Mouse (Mus musculus) gastrocnemius, postnatal 10 days (tissue): Measurements from ENCODE around the gene Gm10320. TPM values are rescaled to one million over a fixed set of nuclear protein-coding genes. Genes with fewer than 3 reads are reported as not detected.
A peak's percentile ranks its signal among the peaks of the same experiment; 100 is the strongest.

ENCODE experiments used
- DNase-seq: peaks from one replicate; pipeline ENCODE4 v3.0.0; 2021; ENCODE audit warnings: mixed read lengths
- long read RNA-seq, 2 experiments: library from polyadenylated mRNA; stranded (forward); transcript quantifications; one replicate each; pipeline ENCODE4 v2.0.0; 2021
- total RNA-seq, 2 experiments: library from RNA; stranded (reverse); gene quantifications; 2 replicates each; pipeline ENCODE4 v1.2.3; 2021

Gm10320 gene
- total RNA-seq = not detected
- long read RNA-seq, experiment 1 = 0 reads
- long read RNA-seq, experiment 2 = 0 reads

DNA sequence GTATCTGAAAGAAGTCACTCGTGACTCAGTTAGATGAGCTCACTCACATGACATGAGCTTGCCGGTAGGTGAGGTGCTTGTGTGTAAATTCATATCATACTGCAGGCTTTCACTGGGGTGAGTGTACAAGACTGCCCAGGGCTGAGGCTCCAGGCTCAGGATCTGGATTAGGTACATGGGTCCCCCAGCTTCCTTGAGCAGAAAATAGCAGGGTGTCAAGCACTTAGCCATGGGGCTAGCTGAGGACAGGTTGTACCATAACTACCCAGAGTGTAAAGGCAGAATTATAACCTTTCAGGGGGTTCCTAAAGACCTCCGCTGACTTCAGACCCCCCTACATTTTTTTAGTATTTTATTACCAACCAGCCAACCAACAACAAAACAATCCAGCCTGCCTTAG is at the start of gene Gm10320:
Gm10320 (minus strand) TSS at position 93 of the 400 bp plus-strand sequence.
- DNase-seq = no peak

DNA sequence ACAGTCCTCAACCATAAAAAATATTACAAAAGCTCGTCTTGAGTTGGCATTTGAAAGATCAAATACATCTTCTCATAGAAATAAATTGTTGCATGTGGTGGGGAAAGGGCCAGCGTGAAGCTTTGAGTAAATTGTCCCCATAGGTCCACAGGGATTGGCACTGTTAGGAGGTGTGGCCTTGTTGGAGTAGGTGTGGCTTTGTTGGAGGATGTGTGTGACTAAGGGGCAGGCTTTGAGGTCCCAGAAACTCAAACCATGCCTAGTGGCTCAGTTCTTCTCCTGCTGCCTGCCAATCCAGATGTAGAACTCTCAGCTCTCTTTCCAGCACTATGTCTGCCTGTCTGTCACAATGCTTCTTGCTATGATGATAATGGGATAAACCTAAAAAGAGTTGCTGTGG is 49.8 kb upstream of the Gm10320 start:
- DNase-seq = no peak

DNA sequence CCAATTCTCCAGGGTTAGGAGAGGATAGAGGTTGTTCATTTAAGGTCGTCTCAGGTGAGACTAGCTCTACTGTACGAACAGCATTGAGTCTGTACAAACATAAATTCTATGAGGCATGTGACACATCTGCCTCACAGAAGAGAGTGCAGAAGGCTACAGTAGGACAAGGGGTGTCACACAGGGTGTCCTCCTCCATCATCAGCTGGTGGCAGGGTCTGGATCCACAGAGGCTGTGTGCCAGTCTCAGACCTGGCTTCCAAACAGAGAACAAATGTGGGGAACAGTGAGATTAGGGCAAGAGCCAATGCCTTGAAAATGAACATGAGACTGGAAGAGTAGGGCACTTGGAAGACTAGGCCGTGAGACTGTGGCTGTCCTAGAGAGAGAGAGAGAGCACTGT is 48.4 kb upstream of the Gm10320 start:
- DNase-seq = no peak

DNA sequence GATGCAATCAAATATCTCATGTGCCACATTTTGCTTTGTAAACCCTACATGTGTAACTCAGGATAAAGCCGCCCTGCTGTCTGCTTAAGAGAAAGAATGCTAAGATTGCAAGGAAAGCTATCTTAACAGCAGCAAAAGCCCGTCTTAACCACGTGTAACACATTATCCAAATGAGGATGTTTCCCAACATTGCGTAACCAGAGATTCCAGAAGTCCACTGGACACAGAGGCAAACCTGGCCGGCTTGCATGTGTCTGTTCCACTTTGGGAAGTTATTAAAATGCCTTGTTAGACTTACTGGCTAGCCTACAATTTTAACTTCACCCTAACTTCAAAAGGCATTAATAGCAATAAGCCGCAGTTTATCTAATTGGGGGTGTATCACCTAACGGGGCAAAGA is 47.5 kb upstream of the Gm10320 start:
- DNase-seq = no peak

DNA sequence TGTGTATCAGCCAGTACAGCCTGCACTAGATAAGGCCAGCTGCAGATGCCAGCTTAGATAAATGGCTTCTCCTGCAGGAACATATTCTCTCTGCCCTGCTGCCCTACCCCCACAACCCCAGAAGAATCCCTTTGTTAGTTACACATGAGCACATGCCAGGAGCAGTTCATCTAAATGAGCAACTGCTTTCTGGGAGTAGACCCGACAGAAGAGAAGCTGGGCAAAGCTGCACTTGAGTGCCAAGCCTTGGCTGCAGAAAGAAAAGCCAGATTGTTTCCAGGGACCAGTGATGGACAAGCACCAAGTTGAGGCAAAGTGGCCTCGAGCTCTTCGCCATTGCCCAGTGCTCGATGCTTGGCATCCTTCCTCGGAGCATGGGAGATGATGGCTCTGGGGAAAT is 46.8 kb upstream of the Gm10320 start:
- no peak for DNase-seq

DNA sequence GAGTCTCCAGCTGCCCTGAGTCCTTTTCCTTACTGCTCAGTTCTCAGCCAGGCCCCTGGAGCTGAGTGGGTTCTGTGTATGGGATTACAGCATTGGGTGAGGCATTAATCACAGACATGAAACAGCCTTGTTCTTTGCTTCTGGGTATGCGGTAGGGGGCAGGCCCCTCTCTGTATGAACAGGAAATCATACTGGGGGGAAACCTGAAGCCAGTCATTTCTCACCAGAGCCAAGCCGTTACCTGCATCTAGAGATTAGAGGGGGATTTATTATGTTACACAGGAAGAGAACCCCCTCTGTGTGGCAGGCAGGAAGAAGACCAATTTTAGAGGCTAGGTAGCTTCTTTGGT is 43.1 kb upstream of the Gm10320 start:
- no peak for DNase-seq

DNA sequence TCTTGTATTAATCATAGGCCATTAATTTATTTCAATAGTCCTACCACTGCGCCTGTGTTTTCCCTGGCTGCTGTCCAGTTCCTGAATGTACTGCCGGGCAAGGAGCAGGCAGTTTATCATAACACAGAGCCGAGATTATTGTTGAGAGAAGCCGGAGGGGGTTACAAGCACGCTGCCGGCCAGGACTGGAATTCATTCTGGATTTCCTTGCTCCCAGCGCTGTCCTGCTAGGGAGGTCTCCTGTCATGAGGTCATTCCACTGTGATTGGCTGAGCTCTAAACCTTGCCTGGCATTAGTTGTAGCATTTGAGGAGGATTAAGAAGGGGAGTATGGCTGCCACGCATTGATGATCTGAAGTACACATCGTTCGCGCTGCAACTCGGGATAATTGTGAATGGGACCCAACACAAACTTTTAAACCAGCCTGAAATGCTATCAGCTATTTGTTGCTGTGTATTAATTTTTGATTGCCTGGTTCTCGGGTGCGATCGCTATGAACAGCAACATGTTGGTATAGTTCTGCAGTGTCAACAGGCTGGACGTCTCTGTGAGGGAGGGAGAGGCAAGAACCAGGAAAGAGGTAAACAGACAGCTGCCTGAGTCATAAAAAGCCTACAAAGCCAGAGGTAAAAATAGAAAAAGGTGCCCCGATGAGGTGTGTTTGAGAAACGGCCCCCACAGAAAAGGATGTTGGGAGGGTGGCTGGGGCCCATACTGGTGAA is 42.5 kb upstream of the Gm10320 start:
- DNase-seq = peak; percentile 20

DNA sequence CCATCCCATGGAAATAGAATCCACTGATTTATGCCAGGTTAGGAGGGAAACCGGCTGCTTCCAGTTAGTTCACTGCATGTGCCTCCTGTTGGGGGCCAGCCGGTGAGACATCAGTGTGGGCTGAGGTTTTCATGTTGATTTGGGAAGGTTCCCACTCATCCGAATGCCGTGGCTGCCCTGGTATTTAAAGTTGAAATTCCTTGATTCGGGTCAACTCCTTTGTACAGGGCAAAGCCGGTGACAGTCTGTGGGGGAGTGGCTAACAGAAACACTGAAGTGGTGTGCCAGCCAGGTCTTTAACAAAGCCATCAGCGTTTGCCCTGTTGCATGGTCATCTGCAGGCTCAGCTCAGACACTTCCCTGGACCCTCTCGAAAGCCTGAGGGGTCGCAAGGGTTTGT is 41.6 kb upstream of the Gm10320 start:
- no peak for DNase-seq

DNA sequence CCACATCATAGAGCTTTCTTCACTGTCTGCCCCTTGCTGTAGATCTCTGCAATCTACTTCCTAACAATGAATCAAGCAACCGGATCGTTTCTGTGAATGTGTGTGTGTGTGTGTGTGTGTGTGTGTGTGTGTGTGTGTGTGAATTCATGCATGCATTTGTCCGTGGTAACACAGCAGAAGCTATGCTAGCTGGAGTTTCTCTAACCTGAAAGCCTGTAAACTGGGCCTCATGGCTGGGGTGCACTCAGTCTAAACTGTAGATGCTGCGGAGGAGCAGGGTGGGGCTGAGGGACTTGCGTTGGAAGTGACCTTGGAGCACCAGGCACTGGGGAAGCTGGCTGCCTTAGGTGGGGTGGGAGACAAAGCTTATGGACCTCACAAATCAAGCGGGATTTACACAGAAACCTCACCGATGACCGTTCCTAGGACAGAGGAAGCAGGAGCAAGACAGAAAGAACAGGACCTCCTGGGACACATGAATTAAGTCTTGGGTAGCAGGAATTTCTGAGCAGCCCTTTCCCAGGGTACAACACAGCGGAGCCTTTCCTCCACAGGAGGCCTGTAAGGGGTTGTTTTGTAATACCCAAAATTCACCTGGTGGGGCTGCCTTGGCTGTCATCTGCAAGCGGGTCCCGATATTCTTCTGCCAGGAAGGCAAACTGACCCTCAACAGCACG is 41.0 kb upstream of the Gm10320 start:
- DNase-seq = no peak

DNA sequence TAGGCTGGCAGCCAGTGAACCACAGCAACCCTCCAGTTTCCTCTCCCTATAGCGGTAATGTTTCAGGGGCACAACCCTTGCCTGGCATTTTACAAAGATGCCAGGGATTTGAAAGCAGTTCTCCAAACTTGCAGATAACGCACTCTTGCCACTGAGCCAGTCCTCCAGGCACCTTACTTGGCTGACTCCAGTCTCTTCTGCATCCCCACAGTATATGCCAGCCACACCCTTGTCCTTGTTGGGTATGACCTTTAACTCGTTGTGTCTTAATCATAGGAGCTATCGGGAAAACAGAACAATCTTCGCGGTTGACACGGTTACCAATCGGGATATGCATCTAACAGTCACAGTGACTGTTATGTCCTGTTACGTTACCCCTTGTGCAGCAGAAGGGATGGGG is 40.2 kb upstream of the Gm10320 start:
- DNase-seq = no peak

DNA sequence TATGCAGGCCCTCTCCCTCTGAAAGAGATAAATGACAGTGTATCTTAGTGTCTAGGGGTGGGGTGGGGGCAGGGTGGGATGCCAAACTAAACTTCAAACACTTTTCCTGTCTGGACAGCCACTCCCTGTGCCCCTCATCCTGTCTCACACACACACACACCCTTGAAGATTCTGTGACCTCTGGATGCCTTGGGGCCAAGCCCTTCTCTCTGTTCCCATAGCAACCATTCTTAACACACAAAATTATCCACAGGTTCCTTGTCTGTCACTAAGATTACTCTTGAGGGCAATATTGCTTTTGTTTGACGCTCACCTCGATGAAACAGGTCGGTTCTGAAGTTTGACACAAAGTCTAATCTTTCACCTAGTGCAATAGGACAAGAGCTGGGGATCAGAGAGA is 39.5 kb upstream of the Gm10320 start:
- no peak for DNase-seq

DNA sequence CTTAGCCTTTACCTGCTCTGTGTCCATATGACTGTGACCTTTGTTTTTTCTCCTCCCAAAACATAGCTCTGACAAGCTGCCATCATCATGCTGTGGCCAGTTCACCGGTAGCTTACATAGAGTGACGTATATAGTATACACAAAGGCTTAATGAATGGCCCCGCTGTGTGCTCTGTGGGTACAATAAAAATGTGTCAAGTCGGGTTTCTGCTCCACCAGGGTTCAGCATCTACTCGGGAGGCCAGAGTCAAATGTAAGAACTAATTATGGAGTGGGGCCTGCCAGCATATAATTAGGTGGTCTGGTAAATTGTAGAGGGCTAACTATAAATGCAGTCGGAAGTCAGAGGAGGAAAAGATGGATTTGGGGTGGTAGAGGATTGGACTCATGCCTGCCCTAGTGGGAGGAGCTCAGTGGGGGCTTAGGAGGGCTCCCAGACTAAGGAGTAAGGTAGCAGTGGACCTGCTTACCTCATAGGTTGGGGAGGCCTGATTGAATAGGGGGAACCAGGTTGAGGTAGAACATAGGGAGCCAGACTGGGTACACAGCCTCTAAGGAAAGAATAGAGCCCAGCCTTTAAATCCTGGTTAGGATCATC is 32.0 kb upstream of the Gm10320 start:
- DNase-seq = no peak

DNA sequence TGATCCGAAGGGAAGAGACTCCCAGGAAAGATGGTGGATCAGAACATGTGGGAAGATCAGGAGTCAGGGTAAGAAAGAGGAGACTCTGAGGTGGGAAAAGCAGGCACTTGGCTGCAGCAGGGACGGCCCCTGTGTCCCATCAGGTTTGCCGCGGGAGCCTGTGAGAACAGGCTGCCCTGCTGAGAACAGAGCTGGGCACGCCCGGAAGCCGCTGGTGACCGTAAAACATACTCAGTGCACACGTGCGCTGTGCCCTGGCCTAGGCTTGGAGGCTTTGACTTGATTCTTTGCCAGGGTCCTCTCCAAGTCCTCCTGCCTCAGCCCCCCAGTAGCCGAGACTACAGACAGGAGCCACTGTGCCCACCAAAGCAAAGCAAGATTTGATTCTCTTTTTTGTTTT is 26.5 kb upstream of the Gm10320 start:
- DNase-seq = no peak

DNA sequence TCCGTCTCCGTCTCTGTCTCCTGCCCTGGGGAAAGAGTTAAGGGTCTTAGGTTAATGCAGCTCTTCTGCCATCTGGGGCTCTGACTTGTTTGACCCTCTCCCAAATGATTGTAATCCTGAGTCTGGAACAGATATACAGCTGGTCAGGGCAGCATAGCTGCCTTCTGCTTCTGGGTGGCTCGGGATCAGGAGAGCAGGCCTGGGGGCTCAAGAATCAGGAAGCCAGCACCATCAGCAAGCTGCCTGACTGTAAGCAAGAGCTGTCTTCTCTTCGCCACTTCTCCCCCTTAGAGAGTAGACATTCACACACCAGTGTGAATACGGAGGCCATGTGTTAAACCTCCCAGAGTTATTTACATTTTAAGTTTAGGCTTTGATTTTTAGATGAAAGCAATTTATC is 25.9 kb upstream of the Gm10320 start:
- DNase-seq = no peak

DNA sequence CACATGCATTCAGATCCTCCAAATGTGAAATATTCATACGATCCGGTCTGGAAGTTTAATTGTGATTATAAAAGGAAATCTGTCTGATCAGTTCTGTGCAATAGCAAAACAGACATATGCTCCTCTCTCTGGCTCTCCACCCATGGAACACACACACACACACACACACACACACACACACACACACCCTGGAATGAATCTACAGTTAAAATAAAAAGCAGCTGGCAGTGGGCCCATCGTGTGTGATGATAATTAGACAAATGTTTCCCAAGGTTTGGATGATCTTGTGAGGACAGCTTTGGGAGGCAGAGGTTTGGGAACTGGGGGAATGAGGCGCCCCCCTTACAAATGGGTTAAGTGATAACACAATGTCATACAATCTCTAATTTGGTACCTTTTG is 25.2 kb upstream of the Gm10320 start:
- DNase-seq = no peak

DNA sequence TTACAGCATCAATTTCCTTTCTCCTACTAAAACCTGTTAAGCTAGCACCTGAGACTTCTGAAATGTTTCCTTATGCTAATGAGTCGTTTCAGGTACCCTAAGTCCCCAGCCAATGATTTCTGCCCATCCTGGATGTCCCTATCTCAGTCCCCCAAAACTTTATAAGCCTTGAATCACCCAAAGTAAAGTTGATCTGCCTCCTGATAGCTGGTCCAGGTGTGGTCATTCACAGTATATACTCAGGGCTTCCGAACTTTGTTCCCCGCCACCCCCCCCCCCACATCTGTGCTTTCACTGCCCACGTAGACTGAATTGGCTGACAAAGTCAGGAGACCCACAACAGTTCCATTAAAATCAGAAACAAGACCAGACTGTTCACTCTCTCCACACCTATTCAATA is 20.3 kb upstream of the Gm10320 start:
- DNase-seq = no peak

DNA sequence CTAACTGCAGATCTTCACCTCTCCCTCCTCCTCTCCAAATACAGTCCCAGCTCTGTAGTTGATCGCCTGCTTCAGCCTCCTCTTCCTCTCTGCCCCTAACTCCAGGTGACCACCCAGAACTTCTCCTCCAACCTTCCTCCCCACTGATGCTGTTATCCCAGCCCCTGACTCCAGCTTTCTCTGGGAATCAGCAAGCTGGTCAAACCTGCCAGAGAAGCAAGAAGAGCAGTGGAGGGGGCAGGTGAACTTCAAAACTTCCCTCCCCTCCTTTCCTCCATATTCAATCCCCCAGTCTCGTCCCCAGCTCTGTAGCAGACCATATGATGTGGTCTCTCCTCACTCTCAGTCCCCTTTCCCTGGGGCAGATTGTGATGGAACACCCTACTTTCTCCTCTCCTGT is 15.9 kb upstream of the Gm10320 start:
- no peak for DNase-seq

DNA sequence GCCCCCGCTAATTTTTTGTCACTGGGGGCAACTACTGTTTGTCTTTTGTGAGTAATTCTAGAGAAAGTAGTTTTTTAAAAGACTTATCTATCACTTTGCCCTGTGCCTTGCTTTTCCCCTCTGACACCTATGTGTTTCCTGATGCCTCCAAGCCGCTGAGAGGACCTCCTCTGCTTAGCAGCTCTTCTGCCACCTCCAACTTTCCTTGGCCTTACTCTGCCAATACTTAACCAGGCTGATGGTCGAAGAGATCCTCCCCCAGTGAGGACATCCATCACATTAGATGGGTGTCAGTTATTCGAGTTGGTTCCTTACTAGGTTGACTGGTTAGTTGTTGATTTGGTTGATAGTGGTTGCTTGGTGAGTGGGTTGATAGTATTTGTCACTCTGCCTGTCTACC is 14.7 kb upstream of the Gm10320 start:
- DNase-seq = no peak

DNA sequence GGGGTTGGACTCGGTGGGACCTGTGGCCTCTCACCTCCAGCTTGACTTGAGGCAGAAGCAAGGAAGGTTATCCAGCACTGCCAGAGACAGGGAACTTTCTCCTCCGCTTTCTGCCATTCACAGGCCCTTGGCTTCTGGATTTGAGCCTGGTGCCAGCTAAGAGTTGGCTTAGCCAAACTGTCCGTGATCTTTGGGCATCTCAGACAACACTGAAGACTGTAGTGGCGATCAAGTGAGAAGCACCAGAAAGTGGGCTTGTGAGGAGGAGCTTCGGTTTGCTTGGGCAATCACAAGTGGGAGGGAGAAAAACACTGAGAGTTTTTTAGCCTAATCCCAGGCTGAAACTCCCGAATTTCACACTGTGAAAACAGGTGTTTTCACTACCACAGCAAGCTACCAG is 14.2 kb upstream of the Gm10320 start:
- no peak for DNase-seq

DNA sequence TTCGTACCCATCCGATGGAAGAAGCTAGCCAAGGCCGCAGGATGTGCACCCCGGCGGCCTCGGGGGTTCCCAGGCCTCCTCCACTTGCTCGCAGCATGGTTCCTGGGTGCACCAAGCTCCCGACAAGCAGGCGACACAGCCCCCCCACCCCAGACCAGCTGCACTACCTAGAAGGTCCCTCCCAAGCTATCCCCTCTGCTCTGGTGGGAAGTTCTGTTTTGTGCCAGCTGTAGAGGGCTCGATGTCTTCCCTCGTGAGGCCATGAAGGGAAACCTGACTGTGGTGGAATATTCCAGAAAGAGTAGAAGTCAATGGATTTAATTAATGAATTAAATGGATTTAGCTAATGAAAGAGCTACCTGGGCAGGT is 13.7 kb upstream of the Gm10320 start:
- DNase-seq = no peak

DNA sequence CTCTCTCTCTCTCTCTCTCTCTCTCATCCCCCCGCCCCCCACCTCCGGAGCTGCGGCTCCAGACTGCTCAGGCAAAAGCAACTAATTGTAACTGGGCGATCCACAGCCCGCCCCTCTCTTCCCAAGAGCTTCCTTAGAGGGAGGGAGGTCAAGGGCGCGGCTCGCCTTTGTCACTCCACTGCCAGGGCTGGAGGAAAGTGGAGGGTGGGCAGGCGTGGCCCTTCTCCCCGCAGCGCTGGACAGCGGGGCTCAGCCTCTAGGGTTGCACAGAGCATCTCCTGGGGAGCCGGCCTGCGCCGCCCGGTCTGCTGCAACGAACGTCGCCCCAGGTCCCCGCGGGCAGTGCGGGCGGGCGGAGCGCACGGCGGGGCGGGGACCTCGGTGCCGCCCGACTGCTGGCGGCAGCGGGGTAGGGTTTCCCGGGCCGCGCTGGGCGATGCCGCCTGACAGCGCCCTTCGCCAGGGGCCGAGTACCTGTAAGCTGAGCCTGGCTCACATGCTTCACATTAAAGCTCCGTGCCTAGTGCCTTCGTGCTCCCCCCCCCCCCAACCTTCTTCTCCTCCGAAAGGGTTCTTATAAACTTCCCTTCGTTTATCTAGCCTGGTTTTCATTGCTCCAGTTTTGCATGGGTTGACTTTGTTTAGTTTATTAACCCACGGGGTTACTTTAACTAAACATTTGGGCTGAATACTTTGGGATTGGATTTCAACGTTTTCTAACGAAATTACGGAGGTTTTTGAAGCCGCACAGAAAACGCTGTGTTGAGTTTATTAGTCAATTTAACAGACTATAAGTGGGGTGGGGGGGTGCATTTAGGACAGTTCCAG is 13.1 kb upstream of the Gm10320 start:
- peak; percentile 21 for DNase-seq

DNA sequence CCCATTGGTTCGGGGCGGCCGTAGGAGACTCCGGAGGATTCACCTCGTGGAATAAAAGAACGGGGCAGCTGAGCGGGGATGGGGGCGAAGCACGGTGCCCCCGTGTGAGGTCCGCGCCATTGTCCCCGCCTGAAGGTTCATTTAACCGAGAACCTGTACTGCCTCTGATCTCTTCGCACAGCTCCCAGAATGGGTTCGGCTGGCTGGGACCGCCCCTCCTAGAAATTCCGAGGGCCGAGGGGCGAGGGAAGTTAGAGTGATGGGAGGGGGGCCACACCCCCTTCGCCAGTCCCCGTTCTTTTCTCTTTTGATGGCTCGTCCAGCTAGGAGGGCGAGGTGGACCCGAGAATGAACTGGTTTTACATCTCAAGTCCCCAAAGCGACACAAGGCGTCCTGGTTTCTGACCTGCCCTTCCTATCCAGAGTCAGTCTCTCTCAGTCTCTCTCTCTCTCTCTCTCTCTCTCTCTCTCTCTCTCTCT is 12.4 kb upstream of the Gm10320 start:
- no peak for DNase-seq

DNA sequence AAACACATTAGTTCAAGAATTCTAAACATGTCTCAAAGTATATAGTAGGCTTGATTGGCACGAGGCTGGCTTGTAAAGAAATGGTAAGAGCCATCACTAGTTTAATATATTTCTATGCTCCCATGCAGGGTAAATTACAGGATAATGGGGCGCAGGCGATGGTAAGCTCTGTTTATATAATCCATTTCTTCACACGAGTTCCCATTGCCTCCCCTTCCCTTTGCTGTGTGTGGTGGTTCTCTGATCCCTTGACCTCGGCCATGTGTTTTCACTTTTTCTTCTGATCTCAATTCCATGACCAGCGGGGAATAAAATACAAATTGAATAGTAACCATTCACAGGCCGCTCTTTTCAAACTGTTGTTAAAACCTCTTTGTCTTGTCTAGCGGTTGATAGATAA is 11.8 kb upstream of the Gm10320 start:
- DNase-seq = no peak
